Mouse (Mus musculus) embryonic fibroblast, embryonic 13.5 days (primary cell): Measurements from ENCODE around the gene Tln1.

ENCODE experiments used
- CTCF ChIP-seq: IDR thresholded peaks from 2 replicates; pipeline ENCODE4 v1.5.1; 2011; ENCODE audit warnings: mild to moderate bottlenecking, control low read depth, low read length, moderate library complexity, borderline replicate concordance; ENCODE audit not compliant: insufficient read depth
- POLR2A ChIP-seq: IDR thresholded peaks from 2 replicates; pipeline ENCODE4 v1.6.1; 2011; ENCODE audit warnings: low read depth, mild to moderate bottlenecking, control low read depth, low read length, moderate library complexity

GRCm38 (mm10) chr4:43497405-43497804 lies 65.1 kb downstream of the Tln1 start:
- TF ChIP-seq CTCF: no peak
- TF ChIP-seq POLR2A: peak; percentile 11; the same call in 1 of the 2 replicates
